Mouse (Mus musculus): ENCODE data around the gene Sprr2e. TPM values are rescaled to one million over a fixed set of nuclear protein-coding genes. Genes with fewer than 3 reads are reported as not detected.

Gene Sprr2e
- polyA plus RNA-seq (2015; fragmentation: Nextera tagmentation; extraction: Ambion mirVana), result not detected in 2 replicates

DNA sequence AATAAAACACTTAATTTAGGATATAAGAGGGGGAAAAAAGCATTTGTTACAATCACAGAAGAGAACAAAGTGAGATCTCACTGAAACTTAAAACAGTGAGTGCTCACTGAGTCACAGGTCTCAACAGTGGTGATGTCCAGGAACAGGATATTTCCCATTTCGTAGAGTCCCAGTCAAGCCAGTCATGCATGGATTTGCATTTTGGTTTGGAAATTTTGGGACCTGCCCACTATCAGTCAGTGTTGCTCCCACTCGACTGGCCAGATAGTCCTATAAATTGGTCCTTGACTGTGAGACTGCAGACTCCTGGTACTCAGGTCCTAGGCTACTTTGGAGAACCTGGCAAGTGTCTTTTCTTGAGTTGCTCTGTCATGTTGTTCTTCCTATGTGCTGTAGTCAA, at the start of gene Sprr2e:
Gene Sprr2e, plus strand, starts transcription at position 301 of the 400 bp plus-strand sequence.
- 58% methylated on average over 2 of the region's 2 CpGs for WGBS (ENCODE audit: insufficient replicate concordance)
- H3K4me1 ChIP-seq (replicated peaks), result no peaks in the 10 kb centered on the region
- H3K27me3 ChIP-seq, result no peaks in the 10 kb centered on the region
- ATAC-seq (ENCODE audit: insufficient read depth), result no peak
- no peak within 1 kb of the TSS for H3K27ac ChIP-seq (replicated peaks)
- H3K36me3 ChIP-seq (replicated peaks), result no peaks in the 10 kb centered on the region
- H3K9ac ChIP-seq, result no peak within 1 kb of the TSS
- H3K4me3 ChIP-seq (replicated peaks), result no peak within 1 kb of the TSS
- no peaks in the 10 kb centered on the region for H3K9me3 ChIP-seq (replicated peaks)
- H3K4me2 ChIP-seq, result no peak within 1 kb of the TSS

DNA sequence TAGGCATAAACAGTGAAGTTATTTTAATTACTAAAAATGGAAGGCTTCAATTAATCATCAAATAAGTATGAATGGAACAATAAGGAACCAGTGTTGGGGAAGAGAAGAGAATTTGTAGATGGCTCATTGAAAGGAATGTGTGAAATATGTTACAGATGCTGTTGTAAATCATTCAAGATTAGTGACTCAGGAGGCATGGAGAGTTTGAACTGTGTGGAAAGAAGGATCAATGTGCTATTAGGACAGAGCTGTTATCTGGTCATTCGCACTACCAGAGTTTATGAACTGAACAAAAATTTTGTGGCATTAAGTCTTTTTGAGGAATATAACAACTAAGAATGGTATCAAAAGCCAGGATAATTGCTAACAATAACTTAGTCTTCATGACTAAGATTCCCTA, 44.5 kb upstream of the Sprr2e start:
- Histone ChIP-seq H3K9me3 (replicated peaks) (no peaks in the 10 kb centered on the region), H3K9ac (no peak overlapping the region), H3K27ac (replicated peaks) (no peak overlapping the region), H3K36me3 (replicated peaks) (no peaks in the 10 kb centered on the region), H3K4me1 (replicated peaks) (no peaks in the 10 kb centered on the region), H3K4me2 (no peak overlapping the region), H3K27me3 (no peaks in the 10 kb centered on the region), H3K4me3 (replicated peaks) (no peak overlapping the region)
- whole genome bisulfite sequencing (ENCODE audit: insufficient replicate concordance), result 68% methylated on average over 1 of the region's 1 CpGs
- no peak for ATAC-seq (ENCODE audit: insufficient read depth)

DNA sequence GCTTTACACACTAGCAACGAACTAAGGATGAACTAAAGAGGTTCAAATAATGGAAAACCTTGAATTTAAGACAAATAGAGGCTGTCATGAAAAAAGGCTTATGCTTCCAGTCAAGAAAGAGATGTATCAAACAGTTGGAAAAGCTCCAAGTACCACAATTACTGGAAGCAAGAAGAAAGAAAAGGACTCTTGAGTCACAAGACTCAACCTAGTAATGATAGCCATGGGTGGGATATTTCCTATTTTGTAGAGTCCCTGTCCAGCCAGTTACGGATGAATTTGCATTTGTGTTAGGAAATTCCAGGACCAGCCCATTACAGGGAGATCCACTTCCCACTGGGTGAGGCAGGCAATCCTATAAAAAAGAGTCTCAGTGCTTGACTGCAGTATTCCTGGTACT, 35.6 kb upstream of the Sprr2e start, which contains the start of gene Sprr2b:
Gene Sprr2b, plus strand, starts transcription at position 301 of the 400 bp plus-strand sequence.
- Histone ChIP-seq H3K9ac (no peak within 1 kb of the TSS), H3K4me3 (replicated peaks) (no peak within 1 kb of the TSS), H3K36me3 (replicated peaks) (no peaks in the 10 kb centered on the region), H3K9me3 (replicated peaks) (no peaks in the 10 kb centered on the region), H3K4me1 (replicated peaks) (no peaks in the 10 kb centered on the region), H3K4me2 (no peak within 1 kb of the TSS), H3K27ac (replicated peaks) (no peak within 1 kb of the TSS), H3K27me3 (no peaks in the 10 kb centered on the region)
- 60% methylated on average over 2 of the region's 2 CpGs for WGBS (ENCODE audit: insufficient replicate concordance)
- ATAC-seq (ENCODE audit: insufficient read depth), result no peak

DNA sequence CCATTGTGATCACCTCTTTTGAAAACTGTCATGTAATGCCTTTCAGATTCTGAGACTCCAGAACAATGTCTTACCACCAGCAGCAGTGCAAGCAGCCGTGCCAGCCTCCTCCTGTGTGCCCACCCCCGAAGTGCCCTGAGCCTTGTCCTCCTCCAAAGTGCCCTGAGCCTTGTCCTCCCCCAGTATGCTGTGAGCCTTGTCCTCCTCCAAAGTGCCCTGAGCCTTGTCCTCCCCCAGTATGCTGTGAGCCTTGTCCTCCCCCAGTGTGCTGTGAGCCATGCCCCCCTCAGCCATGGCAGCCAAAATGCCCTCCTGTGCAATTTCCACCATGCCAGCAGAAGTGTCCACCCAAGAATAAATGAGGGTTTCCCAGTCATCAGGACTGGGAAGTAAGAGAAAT, 34.6 kb upstream of the Sprr2e start:
- Histone ChIP-seq H3K4me2 (no peak overlapping the region), H3K9me3 (replicated peaks) (no peaks in the 10 kb centered on the region), H3K27ac (replicated peaks) (no peak overlapping the region), H3K4me1 (replicated peaks) (no peaks in the 10 kb centered on the region), H3K4me3 (replicated peaks) (no peak overlapping the region), H3K27me3 (no peaks in the 10 kb centered on the region), H3K9ac (no peak overlapping the region), H3K36me3 (replicated peaks) (no peaks in the 10 kb centered on the region)
- 48% methylated on average over 2 of the region's 2 CpGs for WGBS (ENCODE audit: insufficient replicate concordance)
- ATAC-seq (ENCODE audit: insufficient read depth), result no peak

DNA sequence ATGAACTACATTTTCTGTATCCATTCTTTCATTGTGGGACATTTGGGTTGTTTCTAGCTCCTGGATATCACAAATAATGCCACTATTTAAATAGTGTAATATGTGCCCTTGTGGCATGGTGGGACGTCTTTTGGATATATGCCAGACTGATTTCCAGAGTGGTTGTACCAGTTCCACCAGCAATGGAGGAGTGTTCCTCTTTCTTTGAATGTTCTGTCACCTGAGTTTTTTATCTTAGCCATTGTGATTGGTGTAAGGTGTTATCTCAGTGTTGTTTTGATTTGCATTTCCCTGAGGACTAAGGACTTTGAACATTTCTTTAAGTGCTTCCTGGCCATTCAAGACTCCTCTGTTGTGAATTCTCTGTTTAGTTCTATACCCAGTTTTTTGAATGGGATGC, 15.7 kb upstream of the Sprr2e start:
- H3K4me3 ChIP-seq (replicated peaks), result no peak overlapping the region
- ATAC-seq (ENCODE audit: insufficient read depth), result no peak
- H3K9me3 ChIP-seq (replicated peaks), result no peaks in the 10 kb centered on the region
- WGBS (ENCODE audit: insufficient replicate concordance), result 47% methylated on average over 1 of the region's 1 CpGs
- H3K9ac ChIP-seq, result no peak overlapping the region
- H3K27me3 ChIP-seq, result no peaks in the 10 kb centered on the region
- no peak overlapping the region for H3K27ac ChIP-seq (replicated peaks)
- H3K4me1 ChIP-seq (replicated peaks), result no peaks in the 10 kb centered on the region
- H3K4me2 ChIP-seq, result no peak overlapping the region
- no peaks in the 10 kb centered on the region for H3K36me3 ChIP-seq (replicated peaks)

DNA sequence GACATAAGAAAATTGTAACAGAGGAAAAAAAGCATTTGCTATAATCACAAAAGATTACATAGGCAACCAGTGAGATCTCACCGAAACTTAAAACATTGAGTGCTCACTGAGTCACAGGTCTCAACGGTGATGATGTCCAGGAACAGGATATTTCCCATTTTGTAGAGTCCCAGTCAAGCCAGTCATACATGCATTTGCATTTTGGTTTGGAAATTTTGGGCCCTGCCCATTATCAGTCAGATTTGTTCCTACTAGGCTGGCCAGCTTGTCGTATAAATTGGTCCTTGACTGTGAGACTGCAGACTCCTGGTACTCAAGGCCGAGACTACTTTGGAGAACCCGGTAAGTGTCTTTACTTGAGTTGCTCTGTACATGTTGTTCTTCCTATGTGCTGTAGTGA, 13.1 kb upstream of the Sprr2e start, which contains the start of gene Sprr2d:
Gene Sprr2d, plus strand, starts transcription at position 301 of the 400 bp plus-strand sequence.
- Histone ChIP-seq H3K4me3 (replicated peaks) (no peak within 1 kb of the TSS), H3K27me3 (no peaks in the 10 kb centered on the region), H3K27ac (replicated peaks) (no peak within 1 kb of the TSS), H3K36me3 (replicated peaks) (no peaks in the 10 kb centered on the region), H3K9me3 (replicated peaks) (no peaks in the 10 kb centered on the region), H3K4me1 (replicated peaks) (no peaks in the 10 kb centered on the region), H3K9ac (no peak within 1 kb of the TSS), H3K4me2 (no peak within 1 kb of the TSS)
- 71% methylated on average over 5 of the region's 5 CpGs for whole genome bisulfite sequencing (ENCODE audit: insufficient replicate concordance)
- ATAC-seq (ENCODE audit: insufficient read depth), result no peak

DNA sequence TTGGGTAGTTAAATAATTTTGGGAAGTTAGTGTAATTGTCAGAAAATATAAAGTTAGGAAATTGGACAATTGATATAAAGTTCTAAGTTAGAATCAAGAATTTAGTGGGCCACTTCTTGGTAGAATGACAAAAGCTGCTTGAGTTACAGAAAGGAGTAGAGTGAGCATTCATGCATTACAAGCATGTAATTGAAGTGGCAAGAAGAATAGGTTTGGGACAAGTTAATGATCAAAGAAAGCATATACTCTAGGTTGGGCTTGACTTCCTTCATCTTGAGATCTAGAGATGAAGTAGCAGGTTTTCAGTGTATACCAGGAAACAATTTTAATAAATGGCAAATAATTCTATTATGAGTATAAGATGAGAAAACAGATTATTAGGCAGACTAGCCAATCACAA, 9.7 kb downstream of the Sprr2e start:
- H3K27me3 ChIP-seq, result no peaks in the 10 kb centered on the region
- no peak overlapping the region for H3K4me3 ChIP-seq (replicated peaks)
- no peaks in the 10 kb centered on the region for H3K9me3 ChIP-seq (replicated peaks)
- H3K27ac ChIP-seq (replicated peaks), result no peak overlapping the region
- no peaks in the 10 kb centered on the region for H3K4me1 ChIP-seq (replicated peaks)
- no peak for ATAC-seq (ENCODE audit: insufficient read depth)
- no peaks in the 10 kb centered on the region for H3K36me3 ChIP-seq (replicated peaks)
- no peak overlapping the region for H3K9ac ChIP-seq
- no peak overlapping the region for H3K4me2 ChIP-seq

DNA sequence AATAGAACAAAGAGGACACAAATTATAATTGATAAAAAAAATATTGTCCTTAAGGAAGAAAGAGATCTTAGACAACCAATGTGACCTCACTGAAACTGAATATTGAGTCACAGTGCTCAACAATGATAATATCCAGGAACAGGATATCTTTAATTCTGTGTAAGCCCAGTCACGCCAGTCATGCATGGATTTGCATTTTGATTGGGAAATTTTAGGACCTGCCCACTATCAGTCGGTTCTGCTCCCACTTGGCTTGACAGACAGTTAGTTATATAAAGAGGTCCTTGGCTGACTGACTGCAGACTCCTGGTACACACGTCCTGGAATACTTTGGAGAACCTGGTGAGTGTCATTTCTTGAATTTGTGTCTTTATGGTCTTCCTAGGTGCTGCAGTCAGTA, 12.9 kb downstream of the Sprr2e start, which contains the start of gene Sprr2f:
Gene Sprr2f, plus strand, starts transcription at position 301 of the 400 bp plus-strand sequence.
- Histone ChIP-seq H3K27ac (replicated peaks) (no peak within 1 kb of the TSS), H3K36me3 (replicated peaks) (no peaks in the 10 kb centered on the region), H3K9ac (no peak within 1 kb of the TSS), H3K4me1 (replicated peaks) (no peaks in the 10 kb centered on the region), H3K27me3 (no peaks in the 10 kb centered on the region), H3K4me3 (replicated peaks) (no peak within 1 kb of the TSS), H3K4me2 (no peak within 1 kb of the TSS), H3K9me3 (replicated peaks) (no peaks in the 10 kb centered on the region)
- no peak for ATAC-seq (ENCODE audit: insufficient read depth)
- WGBS (ENCODE audit: insufficient replicate concordance), result 30% methylated on average over 3 of the region's 3 CpGs

DNA sequence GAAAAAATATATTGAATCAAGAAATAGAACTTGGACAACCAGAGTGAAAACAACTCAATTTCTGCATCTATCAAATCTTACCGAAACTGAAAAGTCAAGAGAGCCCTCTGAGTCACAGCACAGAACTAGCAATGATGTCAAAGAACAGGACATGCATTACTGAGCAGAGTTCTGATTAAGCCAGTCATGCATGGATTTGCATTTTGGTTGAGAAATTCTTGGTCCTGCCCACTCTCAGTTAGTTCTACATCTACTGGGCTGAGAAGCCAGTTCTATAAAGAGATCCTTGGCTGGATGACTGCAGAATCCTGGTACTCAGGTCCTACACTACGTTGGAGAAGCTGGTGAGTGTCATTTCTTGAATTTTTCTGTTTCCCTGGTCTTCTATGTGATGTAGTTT, 21.7 kb downstream of the Sprr2e start:
- H3K27me3 ChIP-seq, result no peaks in the 10 kb centered on the region
- 46% methylated on average over 2 of the region's 2 CpGs for WGBS (ENCODE audit: insufficient replicate concordance)
- ATAC-seq (ENCODE audit: insufficient read depth), result no peak
- no peak overlapping the region for H3K27ac ChIP-seq (replicated peaks)
- H3K4me1 ChIP-seq (replicated peaks), result no peaks in the 10 kb centered on the region
- no peak overlapping the region for H3K4me2 ChIP-seq
- no peak overlapping the region for H3K4me3 ChIP-seq (replicated peaks)
- H3K9me3 ChIP-seq (replicated peaks), result no peaks in the 10 kb centered on the region
- H3K36me3 ChIP-seq (replicated peaks), result no peaks in the 10 kb centered on the region
- no peak overlapping the region for H3K9ac ChIP-seq

DNA sequence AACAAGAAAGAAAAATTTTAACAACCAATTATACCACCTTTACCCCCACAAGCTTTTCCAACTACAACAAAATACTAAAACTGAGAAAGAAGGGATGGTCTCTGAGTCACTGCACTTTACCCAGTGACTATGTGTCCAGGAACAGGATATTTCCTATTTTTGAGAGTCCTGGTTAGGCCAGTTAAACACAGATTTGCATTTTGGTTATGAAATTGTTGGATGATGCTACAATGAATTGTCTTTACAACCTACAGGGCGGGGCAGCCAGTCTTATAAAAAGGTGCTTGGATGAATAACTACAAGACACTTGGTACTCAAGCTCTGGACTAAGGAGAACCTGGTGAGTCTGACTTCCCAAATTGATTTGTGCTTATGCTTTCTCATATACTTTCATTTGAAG, 33.4 kb downstream of the Sprr2e start, which contains the start of gene Sprr2h:
Gene Sprr2h, plus strand, starts transcription at position 301 of the 400 bp plus-strand sequence.
- 52% methylated on average over 1 of the region's 1 CpGs for WGBS (ENCODE audit: insufficient replicate concordance)
- no peak for ATAC-seq (ENCODE audit: insufficient read depth)
- H3K27ac ChIP-seq (replicated peaks), result no peak within 1 kb of the TSS
- no peak within 1 kb of the TSS for H3K9ac ChIP-seq
- H3K4me1 ChIP-seq (replicated peaks), result no peaks in the 10 kb centered on the region
- no peaks in the 10 kb centered on the region for H3K9me3 ChIP-seq (replicated peaks)
- H3K4me3 ChIP-seq (replicated peaks), result no peak within 1 kb of the TSS
- H3K4me2 ChIP-seq, result no peak within 1 kb of the TSS
- no peaks in the 10 kb centered on the region for H3K27me3 ChIP-seq
- H3K36me3 ChIP-seq (replicated peaks), result no peaks in the 10 kb centered on the region

DNA sequence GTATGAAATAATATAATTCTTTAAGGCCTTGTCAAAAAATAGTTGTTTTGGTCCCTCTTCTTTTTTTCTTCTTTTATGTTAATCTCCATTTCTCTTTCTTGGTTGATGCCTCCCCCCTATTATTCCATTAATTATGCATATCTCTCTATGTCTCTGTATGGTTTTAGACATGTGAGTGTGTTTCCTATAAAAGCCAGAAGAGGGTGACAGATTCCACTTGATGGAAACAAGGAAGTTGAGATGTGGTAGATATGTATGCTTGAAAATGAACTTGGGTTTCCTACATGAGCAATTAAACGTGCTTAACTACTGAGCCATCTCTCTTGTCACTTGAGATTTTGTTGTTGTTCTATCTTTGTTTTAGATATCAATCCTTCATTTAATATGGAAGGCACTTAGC, 42.4 kb downstream of the Sprr2e start:
- Histone ChIP-seq H3K9ac (no peak overlapping the region), H3K4me3 (replicated peaks) (no peak overlapping the region), H3K27me3 (no peaks in the 10 kb centered on the region), H3K27ac (replicated peaks) (no peak overlapping the region), H3K4me2 (no peak overlapping the region), H3K4me1 (replicated peaks) (no peaks in the 10 kb centered on the region), H3K9me3 (replicated peaks) (no peaks in the 10 kb centered on the region), H3K36me3 (replicated peaks) (no peaks in the 10 kb centered on the region)
- ATAC-seq (ENCODE audit: insufficient read depth), result no peak
- 35% methylated on average over 1 of the region's 1 CpGs for WGBS (ENCODE audit: insufficient replicate concordance)

Data from liver, embryonic 15.5 days (tissue).